Mouse (Mus musculus) midbrain, embryonic 14.5 days (tissue): Measurements from ENCODE around the gene Kdm2b. TPM values are rescaled to one million over a fixed set of nuclear protein-coding genes. Genes with fewer than 3 reads are reported as not detected.
"Not testable (repeated sequence)": the region's sequence is repeated elsewhere in the genome, so short reads cannot be mapped to it uniquely, and the experiment has no call there.

Experiments used
- ATAC-seq: fragments of 200-750 bp; cut with Nextera tagmentation; 2 replicates; pipeline ENCODE4 v1.8.0; 2017; ENCODE audit warnings: moderate number of reproducible peaks, moderate library complexity; ENCODE audit not compliant: low FRiP score, low TSS enrichment
- DNase-seq: peaks from one replicate; pipeline ENCODE4 v3.0.0-alpha.2; 2015
- H3K27ac ChIP-seq: fragments of 300-500 bp; sonication (generic); replicated peaks from 2 replicates; pipeline ENCODE4 v1.5.1; 2014; ENCODE audit warnings: mild to moderate bottlenecking, low read depth, low read length, moderate library complexity
- H3K27me3 ChIP-seq: fragments of 300-500 bp; sonication (generic); 2 replicates; pipeline ENCODE4 v1.6.1; 2014; ENCODE audit warnings: low read length, control low read depth, mixed read lengths; ENCODE audit not compliant: control insufficient read depth, insufficient read depth
- H3K36me3 ChIP-seq: fragments of 300-500 bp; sonication (generic); 2 replicates; pipeline ENCODE4 v1.6.1; 2014; ENCODE audit warnings: low read length, control low read depth; ENCODE audit not compliant: control insufficient read depth, insufficient read depth
- H3K4me1 ChIP-seq: fragments of 300-500 bp; sonication (generic); 2 replicates; pipeline ENCODE4 v1.6.1; 2014; ENCODE audit warnings: mild to moderate bottlenecking, antibody characterized with exemption, low read length, control low read depth; ENCODE audit not compliant: control insufficient read depth, insufficient read depth
- H3K4me2 ChIP-seq: fragments of 300-500 bp; sonication (generic); 2 replicates; pipeline ENCODE4 v1.6.1; 2014; ENCODE audit warnings: mild to moderate bottlenecking, low read length, moderate library complexity
- H3K4me3 ChIP-seq: fragments of 300-500 bp; sonication (generic); replicated peaks from 2 replicates; pipeline ENCODE4 v1.5.1; 2014; ENCODE audit warnings: low read depth, low read length
- H3K9ac ChIP-seq: fragments of 300-500 bp; sonication (generic); replicated peaks from 2 replicates; pipeline ENCODE4 v1.6.1; 2014; ENCODE audit warnings: mild to moderate bottlenecking, low read length, moderate library complexity
- H3K9me3 ChIP-seq: fragments of 300-500 bp; sonication (generic); 2 replicates; pipeline ENCODE4 v1.6.1; 2016; ENCODE audit warnings: low read length, control low read depth, mixed read lengths; ENCODE audit not compliant: control insufficient read depth
- WGBS: fragments of 180-500 bp; shearing (Covaris S2); extraction: QIAGEN DNeasy Blood & Tissue Kit; methylation state at CpG from one replicate; pipeline ENCODE4 v1.1.7; 2014; 5-methylcytosine and 5-hydroxymethylcytosine counted together
- polyA plus RNA-seq: library from polyadenylated mRNA; unstranded; fragments of >200 nt; fragmentation: Nextera tagmentation; extraction: Ambion mirVana; gene quantifications from 2 replicates; pipeline ENCODE4 v1.2.1, GENCODE M21; 2014

The Kdm2b gene
- polyA plus RNA-seq, 1 experiment from 2014 or later, result 99.9 TPM

GRCm38 (mm10) chr5:122974701-122975100, 14.9 kb downstream of the Kdm2b start:
- 98% methylated on average over 4 of the region's 4 CpGs for WGBS
- H3K27ac ChIP-seq, DNase-seq, H3K4me3 ChIP-seq, H3K27me3 ChIP-seq, H3K9me3 ChIP-seq, H3K4me1 ChIP-seq, H3K4me2 ChIP-seq, H3K9ac ChIP-seq, H3K36me3 ChIP-seq, ATAC-seq: not testable (repeated sequence)

GRCm38 (mm10) chr5:122972116-122972515, 17.5 kb downstream of the Kdm2b start:
- Histone ChIP-seq H3K4me1 (no peaks in the 10 kb centered on the region), H3K9ac (no peak overlapping the region), H3K4me3 (no peak overlapping the region), H3K27ac (no peak overlapping the region), H3K4me2 (no peak overlapping the region), H3K27me3 (no peaks in the 10 kb centered on the region), H3K9me3 (no peaks in the 10 kb centered on the region), H3K36me3 (no peaks in the 10 kb centered on the region)
- DNase-seq (peak; percentile 50), ATAC-seq (no peak)
- 56% methylated on average over 9 of the region's 9 CpGs for WGBS

GRCm38 (mm10) chr5:122971438-122971837, 18.2 kb downstream of the Kdm2b start:
- DNase-seq, result no peak
- H3K9me3 ChIP-seq, result no peaks in the 10 kb centered on the region
- H3K4me3 ChIP-seq, result no peak overlapping the region
- H3K9ac ChIP-seq, result no peak overlapping the region
- H3K27me3 ChIP-seq, result no peaks in the 10 kb centered on the region
- no peaks in the 10 kb centered on the region for H3K36me3 ChIP-seq
- no peaks in the 10 kb centered on the region for H3K4me1 ChIP-seq
- no peak overlapping the region for H3K27ac ChIP-seq
- ATAC-seq, result no peak
- no peak overlapping the region for H3K4me2 ChIP-seq
- WGBS, result 88% methylated on average over 4 of the region's 4 CpGs

- H3K27me3 ChIP-seq, result no peaks in the 10 kb centered on the region
- H3K36me3 ChIP-seq, result no peaks in the 10 kb centered on the region
- DNase-seq (no peak), ATAC-seq (no peak)
- H3K4me1 ChIP-seq, result no peaks in the 10 kb centered on the region
- H3K9ac ChIP-seq, result no peak overlapping the region
- no peak overlapping the region for H3K4me2 ChIP-seq
- no peak overlapping the region for H3K27ac ChIP-seq
- WGBS, result 86% methylated on average over 5 of the region's 5 CpGs
- H3K4me3 ChIP-seq, result no peak overlapping the region
- no peaks in the 10 kb centered on the region for H3K9me3 ChIP-seq
Observed at GRCm38 (mm10) chr5:122970056-122970455, 19.6 kb downstream of the Kdm2b start.

GRCm38 (mm10) chr5:122968322-122968721, 21.3 kb downstream of the Kdm2b start:
- Histone ChIP-seq H3K4me2 (no peak overlapping the region), H3K4me1 (no peaks in the 10 kb centered on the region), H3K4me3 (no peak overlapping the region), H3K9ac (no peak overlapping the region), H3K27ac (no peak overlapping the region), H3K27me3 (no peaks in the 10 kb centered on the region), H3K9me3 (no peaks in the 10 kb centered on the region), H3K36me3 (no peaks in the 10 kb centered on the region)
- peak; percentile 85 for DNase-seq
- ATAC-seq, result no peak
- 37% methylated on average over 4 of the region's 4 CpGs for WGBS

GRCm38 (mm10) chr5:122965427-122965826, 24.2 kb downstream of the Kdm2b start:
- 88% methylated on average over 11 of the region's 11 CpGs for WGBS
- H3K4me3 ChIP-seq, result no peak overlapping the region
- H3K27ac ChIP-seq, result no peak overlapping the region
- H3K4me1 ChIP-seq, result no peaks in the 10 kb centered on the region
- no peak overlapping the region for H3K9ac ChIP-seq
- ATAC-seq (no peak), DNase-seq (no peak)
- H3K9me3 ChIP-seq, result no peaks in the 10 kb centered on the region
- no peaks in the 10 kb centered on the region for H3K36me3 ChIP-seq
- H3K4me2 ChIP-seq, result no peak overlapping the region
- no peaks in the 10 kb centered on the region for H3K27me3 ChIP-seq

- ATAC-seq (no peak), DNase-seq (no peak)
Observed at GRCm38 (mm10) chr5:122964853-122965252, 24.8 kb downstream of the Kdm2b start.

GRCm38 (mm10) chr5:122961905-122962304, 27.7 kb downstream of the Kdm2b start:
- ATAC-seq, result no peak
- no peak for DNase-seq
- H3K9me3 ChIP-seq, result no peaks in the 10 kb centered on the region
- no peaks in the 10 kb centered on the region for H3K36me3 ChIP-seq
- no peaks in the 10 kb centered on the region for H3K27me3 ChIP-seq
- no peak overlapping the region for H3K4me2 ChIP-seq
- H3K4me3 ChIP-seq, result no peak overlapping the region
- H3K27ac ChIP-seq, result no peak overlapping the region
- H3K9ac ChIP-seq, result no peak overlapping the region
- WGBS, result 60% methylated on average over 3 of the region's 3 CpGs
- H3K4me1 ChIP-seq, result no peaks in the 10 kb centered on the region

More at GRCm38 (mm10) chr5:122964853-122965252, 24.8 kb downstream of the Kdm2b start:
- H3K9me3 ChIP-seq, result no peaks in the 10 kb centered on the region
- 89% methylated on average over 6 of the region's 6 CpGs for WGBS
- H3K27ac ChIP-seq, result no peak overlapping the region
- H3K4me2 ChIP-seq, result no peak overlapping the region
- H3K4me3 ChIP-seq, result no peak overlapping the region
- no peaks in the 10 kb centered on the region for H3K27me3 ChIP-seq
- no peak overlapping the region for H3K9ac ChIP-seq
- no peaks in the 10 kb centered on the region for H3K36me3 ChIP-seq
- H3K4me1 ChIP-seq, result no peaks in the 10 kb centered on the region

GRCm38 (mm10) chr5:122959391-122959790, 30.2 kb downstream of the Kdm2b start:
- Histone ChIP-seq H3K9me3 (no peaks in the 10 kb centered on the region), H3K4me2 (no peak overlapping the region), H3K27me3 (no peaks in the 10 kb centered on the region), H3K9ac (no peak overlapping the region), H3K4me1 (peaks cover 2% of the 10 kb centered on the region; the same call in 1 of the 2 replicates), H3K27ac (0 out of 2 replicates have a peak overlapping the region, but pooled peaks have one; percentile 13), H3K36me3 (no peaks in the 10 kb centered on the region), H3K4me3 (no peak overlapping the region)
- WGBS, result 63% methylated on average over 11 of the region's 11 CpGs
- DNase-seq (peak; percentile 37), ATAC-seq (no peak)
